Mouse (Mus musculus) CD8-positive naive resting alpha-beta T cell, adult 2 months (primary cell): ENCODE data around the gene Mrgprb4.

Experiments
- DNase-seq, 2 experiments: peaks; one replicate each; pipeline ENCODE4 v3.0.0; 2022; ENCODE audit warnings: low read depth in 2 of 2, low spot score in 2 of 2

Mrgprb4 gene

GRCm38 (mm10) chr7:48199188-48199587 lies at the start of gene Mrgprb4:
TSS of gene Mrgprb4 (minus strand) at chr7:48199288.
- DNase-seq: no peak

- no peak for DNase-seq
Observed at GRCm38 (mm10) chr7:48226114-48226513, 27.0 kb upstream of the Mrgprb4 start.

- DNase-seq: no peak
Observed at GRCm38 (mm10) chr7:48225065-48225464, 26.0 kb upstream of the Mrgprb4 start.

- no peak for DNase-seq
Observed at GRCm38 (mm10) chr7:48168919-48169318, 30.2 kb downstream of the Mrgprb4 start, which contains the start of gene Mrgprb5. TSS of gene Mrgprb5 (minus strand) at chr7:48169019.

GRCm38 (mm10) chr7:48167471-48167870 lies 31.6 kb downstream of the Mrgprb4 start:
- no peak for DNase-seq
